Mouse (Mus musculus) liver, adult 2 months (tissue): ENCODE measurements around the gene Trim40.

Source experiments
- CTCF ChIP-seq: fragments of 200-500 bp; IDR thresholded peaks from 2 replicates; pipeline ENCODE4 v1.5.1; 2011; ENCODE audit warnings: low read depth, low read length, control low read depth
- POLR2A ChIP-seq: fragments of 200-500 bp; IDR thresholded peaks from 2 replicates; pipeline ENCODE4 v1.6.1; 2011; ENCODE audit warnings: low read length, control low read depth; ENCODE audit not compliant: insufficient read depth; ENCODE audit errors: extremely low read depth

- TF ChIP-seq POLR2A (no peak), CTCF (no peak)
These were observed 20.5 kb downstream of the Trim40 start, which contains the start of gene Trim10 for GRCm38 (mm10) chr17:36869284-36869954.
